Mouse (Mus musculus) embryonic facial prominence, embryonic 13.5 days (tissue): ENCODE results near the gene Abca3. TPM values are rescaled to one million over a fixed set of nuclear protein-coding genes. Genes with fewer than 3 reads are reported as not detected.
A peak's percentile ranks its signal among the peaks of the same experiment; 100 is the strongest.
"Not testable (repeated sequence)": the region's sequence is repeated elsewhere in the genome, so short reads cannot be mapped to it uniquely, and the experiment has no call there.

Experiments used
- ATAC-seq: fragments of 200-750 bp; cut with Nextera tagmentation; 2 replicates; pipeline ENCODE4 v1.8.0; 2017; ENCODE audit warnings: low read depth; ENCODE audit not compliant: insufficient number of reproducible peaks, insufficient read depth, low FRiP score, low TSS enrichment
- H3K27ac ChIP-seq: fragments of 300-500 bp; sonication (generic); 2 replicates; pipeline ENCODE4 v1.5.1; 2015; ENCODE audit warnings: moderate library complexity, mild to moderate bottlenecking, inconsistent platforms
- H3K27me3 ChIP-seq: fragments of 300-500 bp; sonication (generic); 2 replicates; pipeline ENCODE4 v1.6.1; 2015; ENCODE audit warnings: mild to moderate bottlenecking, inconsistent platforms
- H3K36me3 ChIP-seq: fragments of 300-500 bp; sonication (generic); 2 replicates; pipeline ENCODE4 v1.6.1; 2015; ENCODE audit warnings: mild to moderate bottlenecking, inconsistent platforms
- H3K4me1 ChIP-seq: fragments of 300-500 bp; sonication (generic); 2 replicates; pipeline ENCODE4 v1.6.1; 2015; ENCODE audit warnings: inconsistent platforms
- H3K4me2 ChIP-seq: fragments of 300-500 bp; sonication (generic); 2 replicates; pipeline ENCODE4 v1.6.1; 2015; ENCODE audit warnings: moderate library complexity, mild to moderate bottlenecking, inconsistent platforms
- H3K4me3 ChIP-seq: fragments of 300-500 bp; sonication (generic); 2 replicates; pipeline ENCODE4 v1.5.1; 2015; ENCODE audit warnings: mild to moderate bottlenecking, inconsistent platforms
- H3K9ac ChIP-seq: fragments of 300-500 bp; sonication (generic); 2 replicates; pipeline ENCODE4 v1.6.1; 2015; ENCODE audit warnings: mild to moderate bottlenecking, inconsistent platforms
- H3K9me3 ChIP-seq: fragments of 300-500 bp; sonication (generic); 2 replicates; pipeline ENCODE4 v1.6.1; 2016; ENCODE audit warnings: inconsistent platforms
- WGBS: fragments of 180-500 bp; shearing (Covaris S2); methylation state at CpG from one replicate; pipeline ENCODE4 v1.1.7; 2015; ENCODE audit warnings: mixed read lengths; 5-methylcytosine and 5-hydroxymethylcytosine counted together
- polyA plus RNA-seq: library from polyadenylated mRNA; unstranded; fragments of >200 nt; fragmentation: Nextera tagmentation; extraction: Ambion mirVana; gene quantifications from 2 replicates; pipeline ENCODE4 v1.2.1, GENCODE M21; 2015

Gene Abca3
- polyA plus RNA-seq, 1 experiment from 2014 or later = 5.3 TPM

DNA sequence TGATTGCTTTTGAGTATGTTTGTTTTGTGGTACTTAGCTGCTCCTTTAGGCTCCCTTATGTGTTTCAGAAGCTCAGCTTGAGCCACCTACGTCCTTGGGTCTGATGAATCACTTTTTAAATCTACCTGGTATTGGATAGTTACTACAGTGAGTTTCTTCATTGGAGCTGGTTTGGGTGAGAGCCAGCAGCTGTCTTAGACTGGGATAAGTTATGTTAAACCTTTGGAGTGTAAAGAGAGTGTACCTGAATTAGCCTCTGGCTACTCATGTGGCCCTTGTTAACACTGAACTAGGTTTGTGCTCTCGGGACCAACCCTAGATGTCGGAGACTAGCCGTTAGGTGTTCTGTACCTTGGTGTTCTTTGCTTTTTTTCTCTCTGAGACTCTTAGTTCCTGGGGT lies 71.4 kb downstream of the Abca3 start:
- no peaks in the 10 kb centered on the region for H3K9me3 ChIP-seq
- H3K36me3 ChIP-seq = peaks cover 75% of the 10 kb centered on the region
- 89% methylated on average over 4 of the region's 4 CpGs for WGBS
- H3K27ac ChIP-seq = no peak overlapping the region
- peaks cover 11% of the 10 kb centered on the region for H3K4me1 ChIP-seq
- ATAC-seq = no peak
- H3K4me2 ChIP-seq = no peak overlapping the region
- H3K9ac ChIP-seq = no peak overlapping the region
- H3K27me3 ChIP-seq = no peaks in the 10 kb centered on the region
- no peak overlapping the region for H3K4me3 ChIP-seq

DNA sequence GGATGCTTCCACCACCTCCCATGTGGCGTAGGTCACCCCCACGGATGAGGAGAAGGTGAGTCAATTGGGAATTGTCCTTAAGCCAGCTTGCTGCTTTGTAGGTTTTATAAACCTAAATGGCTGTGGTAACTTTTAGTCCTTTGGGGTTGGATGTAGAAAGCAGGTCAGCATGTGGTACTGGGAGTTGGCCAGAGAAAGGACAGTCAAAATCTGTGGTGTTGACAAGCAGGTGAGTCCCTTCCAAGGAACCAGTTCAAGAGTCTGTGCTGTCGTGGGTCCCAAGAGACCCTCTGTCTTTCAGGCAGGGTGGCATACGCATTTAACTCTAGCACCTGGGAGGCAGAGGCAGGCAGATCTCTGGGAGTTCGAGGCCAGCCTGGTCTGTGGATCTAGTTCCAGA lies 72.7 kb downstream of the Abca3 start:
- peaks cover 61% of the 10 kb centered on the region for H3K36me3 ChIP-seq
- H3K9me3 ChIP-seq = no peaks in the 10 kb centered on the region
- H3K27me3 ChIP-seq = no peaks in the 10 kb centered on the region
- H3K4me1 ChIP-seq = peaks cover 11% of the 10 kb centered on the region
- H3K9ac ChIP-seq = no peak overlapping the region
- no peak overlapping the region for H3K4me3 ChIP-seq
- no peak for ATAC-seq
- no peak overlapping the region for H3K27ac ChIP-seq
- 91% methylated on average over 5 of the region's 5 CpGs for WGBS
- H3K4me2 ChIP-seq = no peak overlapping the region

DNA sequence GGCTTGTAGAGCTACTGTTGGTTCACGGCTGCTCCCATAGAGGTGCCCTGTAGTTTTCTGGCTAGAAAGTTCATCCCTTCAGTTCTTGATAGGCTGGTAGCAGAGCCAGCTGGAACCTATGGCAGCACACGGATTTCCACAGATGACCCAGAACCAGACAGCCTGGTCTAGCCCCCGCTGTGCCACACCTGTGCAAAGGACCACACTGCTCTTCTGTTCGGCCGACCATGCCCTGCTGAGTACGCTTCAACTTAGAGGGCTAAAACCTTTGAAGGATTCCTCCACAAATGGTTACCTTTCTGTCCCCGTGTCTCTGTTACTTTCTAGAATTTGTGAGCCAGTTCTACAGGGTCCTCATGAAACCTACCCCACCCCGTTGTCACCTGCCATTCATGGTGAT lies 73.6 kb downstream of the Abca3 start:
- not testable (repeated sequence) for H3K27ac ChIP-seq, H3K27me3 ChIP-seq, ATAC-seq, H3K4me2 ChIP-seq, H3K9me3 ChIP-seq, H3K4me3 ChIP-seq, H3K9ac ChIP-seq
- 91% methylated on average over 6 of the region's 8 CpGs for WGBS
- Histone ChIP-seq H3K4me1 (peaks cover 11% of the 10 kb centered on the region), H3K36me3 (peaks cover 52% of the 10 kb centered on the region)

DNA sequence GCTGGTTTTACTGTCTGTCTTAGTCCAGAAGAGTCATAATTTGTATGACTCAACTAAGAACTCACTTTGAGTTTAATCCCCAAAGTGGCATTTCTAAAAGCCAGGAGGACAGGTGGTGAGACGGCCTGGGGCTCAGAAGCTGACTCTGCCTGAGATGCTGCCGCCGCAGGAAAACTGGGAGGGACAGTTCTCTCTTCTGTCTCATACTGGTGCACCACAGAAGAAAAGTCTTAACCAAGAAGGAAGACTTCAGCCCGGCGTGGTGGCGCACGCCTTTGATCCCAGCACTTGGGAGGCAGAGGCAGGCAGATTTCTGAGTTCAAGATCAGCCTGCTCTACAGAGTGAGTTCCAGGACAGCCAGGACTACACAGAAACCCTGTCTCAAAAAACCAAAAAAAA lies 74.2 kb downstream of the Abca3 start:
- peaks cover 47% of the 10 kb centered on the region for H3K36me3 ChIP-seq
- H3K27ac ChIP-seq = peak overlapping the region; percentile 97; the same call in 1 of the 2 replicates
- H3K4me2 ChIP-seq = peak overlapping the region; percentile 73
- peak overlapping the region; percentile 89; the same call in 1 of the 2 replicates for H3K9ac ChIP-seq
- 84% methylated on average over 7 of the region's 7 CpGs for WGBS
- H3K4me3 ChIP-seq = peak overlapping the region; percentile 72
- peaks cover 11% of the 10 kb centered on the region for H3K4me1 ChIP-seq
- no peak for ATAC-seq
- no peaks in the 10 kb centered on the region for H3K27me3 ChIP-seq
- no peaks in the 10 kb centered on the region for H3K9me3 ChIP-seq

DNA sequence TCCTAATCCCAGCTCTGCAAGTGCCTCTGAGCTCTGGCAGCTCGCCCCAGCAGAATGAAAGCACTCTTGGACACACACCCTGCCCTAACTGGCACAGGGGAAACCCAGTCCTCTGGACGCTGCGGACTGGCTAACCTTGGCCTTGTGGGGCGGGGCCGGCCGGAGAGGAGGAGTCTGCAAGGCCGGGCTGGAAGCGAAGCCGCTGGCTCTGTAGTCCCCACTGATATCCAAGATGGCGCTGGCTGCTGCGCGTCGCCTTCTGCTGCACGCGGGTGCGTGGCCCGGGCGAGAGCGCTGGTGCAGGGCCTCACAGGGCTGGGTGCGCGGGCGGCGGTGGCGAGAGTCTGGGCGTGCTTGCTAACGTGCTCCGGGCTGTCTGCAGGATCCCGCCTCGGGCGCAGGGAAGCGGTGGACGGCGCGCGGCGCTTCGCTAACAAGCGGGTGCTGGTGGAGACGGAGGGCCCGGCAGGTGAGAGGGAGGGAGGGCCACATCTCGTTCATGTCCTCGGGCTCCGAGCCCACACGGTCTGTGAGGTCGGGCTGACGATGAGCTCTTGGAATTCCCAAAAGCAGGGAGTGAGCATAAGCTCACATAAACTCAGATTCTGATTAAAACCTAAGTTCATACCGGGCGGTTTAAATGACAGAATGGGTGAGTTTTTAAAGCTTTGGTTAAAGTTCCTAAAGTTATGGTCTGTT lies 74.9 kb downstream of the Abca3 start, which contains the start of gene Eci1:
Eci1 (plus strand) TSS at position 171 of the 699 bp plus-strand sequence.
- peaks cover 40% of the 10 kb centered on the region for H3K36me3 ChIP-seq
- ATAC-seq = peak; percentile 88

DNA sequence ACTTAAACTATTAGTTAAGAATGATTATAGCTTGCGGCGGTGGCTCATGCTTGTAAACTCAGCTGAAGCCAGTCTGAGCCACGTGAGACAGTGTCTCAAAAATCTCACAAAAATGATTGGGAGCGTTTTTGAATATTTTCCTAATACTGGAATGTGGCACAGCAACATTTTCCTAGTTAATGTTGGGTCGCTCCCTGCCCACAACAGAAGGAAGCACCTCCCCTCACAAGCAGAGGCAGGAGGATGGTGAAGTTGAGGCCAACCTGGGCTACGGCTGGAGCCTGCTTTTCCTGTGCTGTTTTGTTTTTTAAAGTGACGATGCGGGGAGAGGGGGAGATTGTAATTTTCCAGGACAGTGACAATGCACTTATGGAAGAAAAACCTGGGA lies 75.4 kb downstream of the Abca3 start:
- H3K27me3 ChIP-seq = no peaks in the 10 kb centered on the region
- peaks cover 11% of the 10 kb centered on the region for H3K4me1 ChIP-seq
- H3K36me3 ChIP-seq = peaks cover 34% of the 10 kb centered on the region
- peak overlapping the region; percentile 89 for H3K9ac ChIP-seq
- peak overlapping the region; percentile 72 for H3K4me3 ChIP-seq
- peak overlapping the region; percentile 73 for H3K4me2 ChIP-seq
- peak overlapping the region; percentile 97 for H3K27ac ChIP-seq
- ATAC-seq = no peak
- no peaks in the 10 kb centered on the region for H3K9me3 ChIP-seq
- 5% methylated on average over 8 of the region's 8 CpGs for WGBS

More for the DNA sequence above, 74.9 kb downstream of the Abca3 start, which contains the start of gene Eci1:
- peak within 1 kb of the TSS; percentile 97 for H3K27ac ChIP-seq
- peak within 1 kb of the TSS; percentile 72 for H3K4me3 ChIP-seq
- WGBS = under 1% methylated on average over 48 of the region's 48 CpGs
- H3K9ac ChIP-seq = peak within 1 kb of the TSS; percentile 89
- no peaks in the 10 kb centered on the region for H3K27me3 ChIP-seq
- no peaks in the 10 kb centered on the region for H3K9me3 ChIP-seq
- H3K4me1 ChIP-seq = peaks cover 11% of the 10 kb centered on the region
- peak within 1 kb of the TSS; percentile 73 for H3K4me2 ChIP-seq

DNA sequence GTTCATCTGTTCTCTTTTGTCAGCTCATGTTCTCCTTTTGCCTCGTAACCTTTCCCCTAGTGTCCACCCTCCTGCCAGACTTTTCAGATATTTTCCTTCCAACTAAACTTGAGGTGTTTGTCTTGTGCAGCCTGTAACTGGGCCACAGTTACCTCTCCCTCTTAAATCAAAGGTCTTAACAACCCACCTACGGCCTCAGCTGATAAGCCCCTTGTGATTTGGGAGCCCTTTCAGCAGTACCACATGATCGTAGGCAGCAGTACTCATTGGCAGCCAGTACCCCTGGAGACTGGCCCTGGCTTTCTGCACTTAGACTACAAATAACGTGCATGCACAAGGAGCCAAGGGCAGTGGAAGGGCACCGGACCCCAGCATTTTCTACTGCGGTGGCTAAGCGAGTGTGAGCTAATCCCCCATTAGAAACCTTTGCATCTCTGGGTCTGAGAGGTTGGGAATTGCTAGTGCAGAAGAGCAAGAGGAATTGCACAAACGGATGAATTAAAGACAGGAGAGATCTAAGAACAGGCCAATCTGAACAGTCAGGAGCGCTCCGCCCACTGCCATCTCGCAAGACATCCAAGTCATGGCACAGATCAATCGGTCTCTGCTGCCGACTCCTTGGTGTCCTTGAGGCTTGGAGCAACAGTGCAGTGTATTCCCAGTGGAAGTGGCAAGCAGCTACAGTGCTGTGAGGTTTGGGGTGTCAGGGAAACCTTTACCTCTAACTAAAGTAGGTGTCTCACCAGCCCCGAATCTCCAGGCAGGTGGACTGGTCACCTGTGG lies 77.6 kb downstream of the Abca3 start:
- Histone ChIP-seq H3K9ac (no peak overlapping the region), H3K36me3 (peaks cover 27% of the 10 kb centered on the region), H3K4me3 (no peak overlapping the region), H3K27ac (no peak overlapping the region), H3K4me1 (peaks cover 11% of the 10 kb centered on the region), H3K9me3 (no peaks in the 10 kb centered on the region), H3K4me2 (no peak overlapping the region), H3K27me3 (no peaks in the 10 kb centered on the region)
- 89% methylated on average over 14 of the region's 14 CpGs for WGBS
- ATAC-seq = no peak

DNA sequence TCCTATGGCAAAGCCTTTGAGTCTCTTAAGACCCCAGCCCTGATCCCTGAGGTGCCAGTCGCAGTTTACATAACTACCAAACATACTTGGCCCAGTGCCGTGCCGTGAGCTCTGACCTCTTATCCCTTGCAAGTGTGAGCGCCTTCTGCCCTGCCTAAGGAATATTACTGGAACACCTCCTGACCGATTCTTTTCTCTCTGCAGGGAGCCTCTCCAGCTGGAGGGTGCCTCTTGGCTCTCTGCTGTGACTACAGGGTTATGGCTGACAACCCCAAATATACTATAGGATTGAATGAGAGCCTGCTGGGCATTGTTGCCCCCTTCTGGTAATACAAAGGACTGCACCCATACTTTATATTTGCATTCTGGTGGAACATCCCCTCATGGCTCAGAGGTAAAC lies 85.3 kb downstream of the Abca3 start:
- Histone ChIP-seq H3K4me2 (no peak overlapping the region), H3K4me3 (no peak overlapping the region), H3K9me3 (no peaks in the 10 kb centered on the region), H3K36me3 (peaks cover 85% of the 10 kb centered on the region), H3K4me1 (no peaks in the 10 kb centered on the region), H3K27ac (no peak overlapping the region), H3K27me3 (no peaks in the 10 kb centered on the region), H3K9ac (no peak overlapping the region)
- ATAC-seq = no peak
- 82% methylated on average over 5 of the region's 5 CpGs for WGBS

DNA sequence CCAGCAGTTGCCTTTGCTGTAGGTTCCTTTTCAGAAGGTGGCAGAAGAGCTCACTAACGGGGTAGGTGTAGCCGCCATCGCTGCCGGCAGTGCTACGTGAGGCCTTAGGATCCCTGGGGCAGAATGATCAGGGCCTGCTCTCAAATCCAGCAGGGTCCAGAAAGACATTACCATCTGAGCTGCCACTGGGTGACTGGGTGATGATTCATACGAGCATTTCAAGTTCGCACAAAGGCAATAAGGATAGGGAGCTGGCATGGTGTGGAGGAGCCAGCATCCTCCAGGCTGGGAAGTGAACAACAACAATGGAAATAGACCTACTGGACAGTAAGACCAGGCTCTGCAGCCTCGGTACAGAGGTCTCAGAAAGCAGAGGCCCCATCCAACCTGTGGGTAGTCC lies 88.6 kb downstream of the Abca3 start:
- Histone ChIP-seq H3K9ac (no peak overlapping the region), H3K4me1 (no peaks in the 10 kb centered on the region), H3K9me3 (no peaks in the 10 kb centered on the region), H3K27ac (no peak overlapping the region), H3K36me3 (peaks cover 93% of the 10 kb centered on the region), H3K27me3 (no peaks in the 10 kb centered on the region), H3K4me3 (no peak overlapping the region), H3K4me2 (no peak overlapping the region)
- WGBS = 92% methylated on average over 8 of the region's 8 CpGs
- no peak for ATAC-seq

DNA sequence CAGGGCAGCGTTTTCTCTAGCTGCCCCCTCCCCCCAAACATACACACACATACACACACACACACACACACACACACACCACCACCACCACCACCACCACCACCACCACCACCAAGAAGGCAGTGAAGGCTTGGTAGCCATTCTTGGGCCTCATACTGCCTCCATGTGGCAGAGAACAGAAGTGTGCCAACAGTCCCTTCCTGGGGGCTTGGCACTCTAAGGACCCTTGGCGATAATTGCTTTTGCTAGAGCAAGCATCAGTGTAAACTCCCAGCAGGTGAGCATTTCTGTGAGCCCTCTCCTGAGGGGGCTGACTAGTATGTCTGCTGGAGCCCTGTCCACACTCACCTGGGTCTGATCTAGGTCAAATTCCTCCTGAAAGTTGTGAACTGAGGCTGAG lies 89.4 kb downstream of the Abca3 start:
- Histone ChIP-seq H3K36me3 (peaks cover 93% of the 10 kb centered on the region), H3K27me3 (no peaks in the 10 kb centered on the region), H3K27ac (no peak overlapping the region), H3K4me2 (no peak overlapping the region), H3K9ac (no peak overlapping the region), H3K4me3 (no peak overlapping the region), H3K9me3 (no peaks in the 10 kb centered on the region), H3K4me1 (no peaks in the 10 kb centered on the region)
- WGBS = 43% methylated on average over 2 of the region's 2 CpGs
- no peak for ATAC-seq

DNA sequence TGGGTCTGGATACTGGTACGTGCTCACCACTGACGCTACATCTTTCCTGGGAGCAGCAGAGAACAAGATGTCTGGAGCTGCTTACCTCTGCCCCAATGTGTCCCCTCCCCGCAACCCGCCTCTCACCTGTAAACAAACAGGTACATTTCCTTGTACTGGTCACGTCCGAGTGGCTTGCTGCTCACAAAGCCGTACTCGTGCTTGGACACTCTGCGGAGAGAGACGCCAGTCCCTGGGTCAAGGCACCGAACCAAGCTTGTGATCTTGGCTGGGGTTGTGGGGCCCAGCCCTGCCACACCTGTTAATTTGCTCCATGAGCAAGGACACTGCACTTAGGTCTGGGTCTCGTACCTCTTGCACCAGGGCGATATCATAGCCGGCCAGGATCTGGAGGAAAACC lies 90.4 kb downstream of the Abca3 start:
- Histone ChIP-seq H3K4me1 (no peaks in the 10 kb centered on the region), H3K36me3 (peaks cover 97% of the 10 kb centered on the region), H3K27ac (no peak overlapping the region), H3K9ac (no peak overlapping the region), H3K27me3 (no peaks in the 10 kb centered on the region), H3K9me3 (no peaks in the 10 kb centered on the region), H3K4me3 (no peak overlapping the region), H3K4me2 (no peak overlapping the region)
- 0 out of 2 replicates have a peak, but pooled peaks have one; percentile 10 for ATAC-seq
- WGBS = 89% methylated on average over 14 of the region's 14 CpGs
